Mouse (Mus musculus): ENCODE results near the gene Trpm1. TPM values are rescaled to one million over a fixed set of nuclear protein-coding genes. Genes with fewer than 3 reads are reported as not detected.

The Trpm1 gene
- polyA plus RNA-seq, 1 experiment from 2014 or later: not detected

DNA sequence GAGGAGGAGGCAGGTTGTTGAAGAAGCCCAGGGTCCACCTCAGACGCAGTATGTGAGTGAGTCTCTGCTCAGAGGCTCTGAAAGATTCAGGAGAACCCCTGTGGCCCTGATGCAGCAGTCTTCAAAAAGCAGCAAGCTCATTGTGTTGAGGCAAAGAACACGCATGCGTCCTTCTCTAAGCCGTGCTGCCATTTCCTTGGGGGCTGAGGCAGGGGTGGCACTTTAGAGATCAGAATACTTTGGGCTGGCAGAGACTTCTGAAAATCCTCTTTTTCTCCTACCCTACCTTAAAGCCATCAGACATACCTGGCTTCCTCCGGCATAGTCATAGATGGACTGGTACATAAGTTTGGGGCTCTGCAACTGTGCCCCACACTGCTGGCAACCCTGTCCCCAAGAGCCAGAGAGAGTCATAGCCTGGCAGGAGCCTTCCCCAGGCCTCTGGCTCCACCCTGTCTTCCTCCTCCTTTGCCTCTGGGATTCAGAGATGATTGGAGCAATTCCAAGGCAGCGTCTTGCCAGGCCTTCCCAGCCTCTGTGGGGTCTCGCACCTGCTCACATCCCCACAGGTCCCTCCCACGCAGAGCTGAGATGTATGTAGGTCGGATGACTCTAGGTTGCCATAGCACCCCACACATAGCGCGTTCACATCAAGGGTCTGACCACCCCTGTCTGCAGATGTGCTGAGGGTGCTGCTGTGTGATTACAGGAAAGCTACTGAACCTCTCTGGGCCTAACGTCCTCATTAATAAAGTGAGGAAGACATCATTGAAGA lies 4.8 kb downstream of the Trpm1 start:
- H3K36me3 ChIP-seq (ENCODE audit: inconsistent target): no peaks in the 10 kb centered on the region
- no peak overlapping the region for H3K27ac ChIP-seq
- WGBS (ENCODE audit: missing documents): 92% methylated on average over 12 of the region's 12 CpGs
- H3K4me3 ChIP-seq (ENCODE audit: inconsistent target): no peak overlapping the region
- H3K79me2 ChIP-seq (ENCODE audit: inconsistent target): no peaks in the 10 kb centered on the region

DNA sequence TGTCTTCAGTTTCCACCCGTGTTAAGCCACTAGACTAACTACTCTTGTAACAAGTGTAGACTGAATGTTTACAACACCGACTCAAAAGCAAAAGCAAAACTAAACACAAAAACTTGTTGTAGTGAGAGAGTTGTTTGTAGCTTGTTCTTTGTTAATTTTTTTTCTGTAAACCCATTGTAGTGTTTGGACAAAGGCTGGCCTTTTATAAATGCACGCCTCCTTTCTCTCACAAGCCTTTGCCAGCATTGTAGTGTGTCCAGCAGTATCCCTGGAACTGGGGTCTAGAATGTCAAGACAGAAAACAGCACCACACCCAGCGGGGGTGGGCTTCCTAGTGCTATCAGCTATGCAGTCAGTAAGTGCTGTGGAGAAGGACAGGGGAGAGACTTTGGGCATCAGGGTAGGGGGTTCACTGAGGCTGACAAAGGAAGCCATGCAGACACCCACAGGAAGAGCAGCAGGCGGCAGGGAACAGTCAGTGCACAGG lies 5.5 kb downstream of the Trpm1 start:
- H3K27ac ChIP-seq: no peak overlapping the region
- 76% methylated on average over 5 of the region's 5 CpGs for WGBS (ENCODE audit: missing documents)
- H3K79me2 ChIP-seq (ENCODE audit: inconsistent target): no peaks in the 10 kb centered on the region
- no peaks in the 10 kb centered on the region for H3K36me3 ChIP-seq (ENCODE audit: inconsistent target)
- no peak overlapping the region for H3K4me3 ChIP-seq (ENCODE audit: inconsistent target)

DNA sequence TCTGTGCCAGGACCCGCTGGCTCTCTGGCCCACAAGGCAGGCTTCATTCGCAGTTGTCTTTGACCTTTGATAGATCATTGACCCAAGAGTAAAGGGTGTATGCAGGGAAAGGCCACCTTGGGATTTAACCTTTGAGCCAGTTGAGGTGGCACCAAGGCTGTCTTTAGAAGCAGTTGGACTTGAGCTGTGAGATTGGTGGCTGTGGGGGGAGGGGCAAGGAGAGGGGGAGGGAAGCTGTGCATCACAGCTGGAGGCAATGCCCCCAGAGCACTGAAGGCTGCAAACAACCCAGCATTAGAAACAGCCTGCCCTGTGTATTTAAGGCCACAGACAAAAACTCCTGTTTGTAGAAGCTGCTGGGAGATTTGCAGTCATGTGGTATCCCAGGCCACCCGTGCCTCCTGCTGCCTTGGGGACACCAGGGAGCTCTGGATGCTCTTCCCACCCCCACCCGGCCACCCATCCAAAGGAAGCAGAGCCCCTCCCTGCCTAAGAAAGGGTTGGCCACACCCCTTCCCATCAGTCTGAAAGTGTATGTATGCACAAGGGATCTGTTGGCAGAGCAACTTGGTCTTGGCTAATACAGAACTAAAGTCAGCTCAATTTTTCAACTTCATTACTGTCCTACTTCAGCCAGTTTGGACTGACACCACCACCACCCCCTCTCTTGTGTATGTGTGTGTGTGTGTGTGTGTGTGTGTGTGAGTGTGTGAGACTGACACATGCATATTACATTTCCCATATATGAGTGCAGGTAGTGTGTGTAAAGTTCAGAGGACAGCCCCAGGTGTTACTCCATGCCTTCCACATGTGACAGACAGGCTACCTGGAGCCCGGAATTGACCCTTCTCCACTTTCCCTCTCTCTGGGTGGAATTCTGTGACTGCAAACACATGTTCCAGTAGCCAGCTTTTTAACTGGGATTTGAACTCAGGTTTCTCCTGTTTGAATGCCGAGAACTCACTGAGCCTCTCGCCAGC lies 6.3 kb downstream of the Trpm1 start:
- 90% methylated on average over 6 of the region's 7 CpGs for WGBS (ENCODE audit: missing documents)
- no peak overlapping the region for H3K27ac ChIP-seq
- no peaks in the 10 kb centered on the region for H3K79me2 ChIP-seq (ENCODE audit: inconsistent target)
- H3K36me3 ChIP-seq (ENCODE audit: inconsistent target): no peaks in the 10 kb centered on the region
- no peak overlapping the region for H3K4me3 ChIP-seq (ENCODE audit: inconsistent target)

DNA sequence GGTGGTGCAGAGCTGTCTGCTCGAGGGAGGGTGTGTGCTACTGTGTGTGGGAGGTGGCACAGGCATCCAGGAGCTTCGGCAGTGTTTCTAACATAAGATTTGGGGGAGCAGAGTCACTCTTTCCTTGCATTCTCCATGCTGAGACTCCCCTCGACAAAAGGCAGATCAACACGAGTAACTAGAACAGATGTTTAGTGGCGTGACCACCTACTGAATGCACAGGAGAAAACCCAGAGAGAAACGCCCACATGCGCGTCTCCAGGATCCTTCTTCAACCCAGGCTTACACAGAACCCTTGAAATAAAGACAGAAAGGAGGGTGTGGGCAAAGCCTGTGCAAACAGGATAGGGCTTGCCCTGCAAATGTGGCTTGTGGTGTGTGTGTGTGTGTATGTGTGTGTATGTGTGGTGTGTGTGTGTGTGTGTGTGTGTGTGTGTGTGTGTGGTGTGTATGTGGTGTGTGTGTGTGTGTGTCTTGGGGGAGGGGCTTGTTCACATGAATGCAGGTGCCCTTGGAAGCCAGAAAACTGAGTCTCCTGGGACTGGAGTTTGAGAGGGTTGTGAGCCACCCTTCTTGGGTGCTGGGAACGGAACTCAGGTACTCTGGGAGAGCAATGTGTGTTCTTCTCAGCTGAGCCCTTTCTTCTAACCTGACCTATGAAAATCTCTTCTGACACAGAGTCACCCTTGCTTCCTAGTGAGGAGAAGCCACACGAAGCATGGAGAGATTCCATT lies 7.3 kb downstream of the Trpm1 start:
- Histone ChIP-seq H3K79me2 (ENCODE audit: inconsistent target) (no peaks in the 10 kb centered on the region), H3K27ac (no peak overlapping the region), H3K4me3 (ENCODE audit: inconsistent target) (no peak overlapping the region), H3K36me3 (ENCODE audit: inconsistent target) (no peaks in the 10 kb centered on the region)
- 71% methylated on average over 9 of the region's 10 CpGs for WGBS (ENCODE audit: missing documents)

DNA sequence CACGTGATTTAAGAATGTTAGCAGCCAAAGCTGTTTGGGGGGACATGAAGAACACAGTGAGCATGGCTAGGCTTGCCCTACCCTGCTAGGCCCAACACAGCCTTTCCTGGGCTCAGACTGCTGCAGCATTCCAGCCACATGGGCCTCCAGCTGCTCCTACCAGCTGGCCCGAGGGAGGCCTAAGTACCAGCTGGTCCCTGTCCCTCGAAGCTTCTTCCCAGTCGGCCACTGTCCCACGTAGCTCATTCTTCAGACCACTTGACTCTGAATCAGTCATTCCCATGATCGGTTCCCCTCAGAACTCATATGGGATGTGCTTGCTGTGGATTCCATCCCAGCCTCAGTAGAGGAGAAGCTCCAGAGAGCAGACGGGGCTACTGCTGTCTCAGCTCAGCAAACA lies 8.4 kb downstream of the Trpm1 start:
- Histone ChIP-seq H3K36me3 (ENCODE audit: inconsistent target) (no peaks in the 10 kb centered on the region), H3K27ac (no peak overlapping the region), H3K4me3 (ENCODE audit: inconsistent target) (no peak overlapping the region), H3K79me2 (ENCODE audit: inconsistent target) (no peaks in the 10 kb centered on the region)
- 91% methylated on average over 7 of the region's 7 CpGs for WGBS (ENCODE audit: missing documents)

DNA sequence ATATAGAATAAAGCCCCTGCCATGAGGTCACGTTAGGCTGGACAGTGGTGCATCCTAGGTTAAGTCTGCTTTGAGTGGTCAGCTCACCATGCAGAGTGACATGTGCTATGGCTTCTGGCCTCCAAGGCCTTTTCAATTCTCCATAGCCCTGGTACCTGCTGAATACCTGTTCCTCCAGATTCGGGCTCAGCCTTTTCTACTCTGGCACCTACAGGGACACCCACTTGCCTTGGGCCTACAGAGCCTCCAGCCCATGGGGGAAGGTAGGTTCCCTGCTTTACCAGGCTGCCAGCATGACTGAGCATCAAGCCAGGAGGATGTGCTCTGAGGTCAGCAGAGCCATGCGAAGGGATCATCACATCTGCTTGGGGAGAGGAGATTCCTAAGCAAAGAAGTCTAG lies 9.5 kb downstream of the Trpm1 start:
- WGBS (ENCODE audit: missing documents): 86% methylated on average over 3 of the region's 3 CpGs
- no peaks in the 10 kb centered on the region for H3K79me2 ChIP-seq (ENCODE audit: inconsistent target)
- H3K4me3 ChIP-seq (ENCODE audit: inconsistent target): no peak overlapping the region
- no peaks in the 10 kb centered on the region for H3K36me3 ChIP-seq (ENCODE audit: inconsistent target)
- H3K27ac ChIP-seq: no peak overlapping the region

DNA sequence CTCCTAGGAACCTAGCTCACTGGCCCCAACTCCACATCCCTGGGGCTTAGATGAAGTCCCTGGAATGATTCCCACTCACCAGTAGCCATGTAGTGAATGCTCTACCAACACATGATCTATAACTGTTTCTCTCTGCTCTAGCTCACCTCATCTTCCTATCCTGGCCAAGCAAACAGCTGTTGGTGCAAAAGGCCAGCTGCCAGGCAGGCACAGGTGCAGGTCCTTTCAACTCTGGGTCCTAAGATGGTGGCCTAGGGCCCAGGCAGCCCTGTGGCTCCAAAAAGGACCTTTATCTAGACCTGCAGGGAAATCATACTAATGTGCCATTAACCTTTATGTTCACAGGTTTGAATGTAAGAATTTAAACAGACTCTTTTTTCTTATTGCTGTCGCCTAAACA lies 10.3 kb downstream of the Trpm1 start:
- WGBS (ENCODE audit: missing documents): 100% methylated on average over 1 of the region's 1 CpGs
- H3K36me3 ChIP-seq (ENCODE audit: inconsistent target): no peaks in the 10 kb centered on the region
- no peak overlapping the region for H3K4me3 ChIP-seq (ENCODE audit: inconsistent target)
- no peaks in the 10 kb centered on the region for H3K79me2 ChIP-seq (ENCODE audit: inconsistent target)
- H3K27ac ChIP-seq: no peak overlapping the region

DNA sequence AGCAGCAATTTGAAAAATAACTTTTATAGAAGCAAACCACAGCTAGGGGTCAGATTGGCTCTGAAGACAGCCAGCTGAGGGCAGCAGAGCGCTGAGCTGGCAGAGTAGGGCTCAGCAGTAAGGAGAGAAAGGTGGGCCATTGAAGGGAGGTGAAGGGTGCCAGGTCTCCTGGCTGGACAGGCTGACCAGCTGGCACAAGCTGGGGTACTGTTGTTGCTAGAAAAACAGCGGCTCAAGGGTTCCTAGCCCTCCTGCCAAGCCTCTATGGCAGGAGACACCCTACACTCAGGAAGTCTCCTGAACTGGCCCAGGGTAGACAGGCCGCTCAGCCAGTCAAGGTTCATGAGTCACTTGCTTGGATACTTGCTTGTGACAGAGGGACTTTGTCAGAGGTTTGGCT lies 11.4 kb downstream of the Trpm1 start:
- Histone ChIP-seq H3K4me3 (ENCODE audit: inconsistent target) (no peak overlapping the region), H3K27ac (no peak overlapping the region), H3K36me3 (ENCODE audit: inconsistent target) (no peaks in the 10 kb centered on the region), H3K79me2 (ENCODE audit: inconsistent target) (no peaks in the 10 kb centered on the region)
- WGBS (ENCODE audit: missing documents): 71% methylated on average over 3 of the region's 3 CpGs

DNA sequence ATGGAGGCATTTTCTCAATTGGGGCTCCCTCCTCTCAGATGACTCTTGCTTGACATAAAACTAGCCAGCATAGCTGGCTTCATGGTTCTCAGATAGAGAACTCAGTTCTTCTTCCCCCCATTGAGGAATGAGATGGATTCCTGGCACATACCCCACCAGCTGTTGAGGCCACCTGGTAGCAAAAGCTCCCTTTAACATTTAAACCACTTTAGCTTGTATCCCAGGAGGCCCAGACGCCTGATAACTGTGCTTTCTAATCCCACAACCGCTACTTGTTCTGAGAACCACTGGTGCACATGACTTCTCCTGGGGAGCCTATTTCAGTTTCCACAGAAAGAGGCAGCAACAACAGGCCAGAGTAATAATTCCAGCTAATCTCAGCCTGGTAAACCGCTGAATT lies 12.4 kb downstream of the Trpm1 start:
- Histone ChIP-seq H3K27ac (no peak overlapping the region), H3K4me3 (ENCODE audit: inconsistent target) (no peak overlapping the region), H3K36me3 (ENCODE audit: inconsistent target) (no peaks in the 10 kb centered on the region), H3K79me2 (ENCODE audit: inconsistent target) (no peaks in the 10 kb centered on the region)
- WGBS (ENCODE audit: missing documents): 94% methylated on average over 3 of the region's 3 CpGs

DNA sequence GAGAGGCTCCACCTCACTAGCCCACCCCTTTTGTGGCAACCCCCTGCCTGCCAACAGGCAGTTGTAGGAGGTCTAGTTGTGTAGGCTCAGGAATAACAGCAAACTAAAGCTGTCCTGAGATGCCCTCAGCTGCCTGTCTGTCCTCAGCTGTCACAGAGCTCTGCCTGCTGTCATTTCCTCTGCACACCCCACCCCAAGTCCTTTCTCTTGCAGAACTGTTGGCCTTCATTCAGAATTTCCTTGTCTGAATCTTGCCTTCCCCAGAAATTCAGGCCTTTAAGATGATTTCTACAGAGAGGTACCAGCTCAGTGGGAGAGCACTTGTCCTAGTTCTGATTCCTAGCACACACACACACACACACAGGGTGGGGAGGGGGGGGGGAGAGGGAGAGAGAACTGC lies 13.1 kb downstream of the Trpm1 start:
- Histone ChIP-seq H3K79me2 (ENCODE audit: inconsistent target) (no peaks in the 10 kb centered on the region), H3K36me3 (ENCODE audit: inconsistent target) (no peaks in the 10 kb centered on the region), H3K27ac (no peak overlapping the region), H3K4me3 (ENCODE audit: inconsistent target) (no peak overlapping the region)

DNA sequence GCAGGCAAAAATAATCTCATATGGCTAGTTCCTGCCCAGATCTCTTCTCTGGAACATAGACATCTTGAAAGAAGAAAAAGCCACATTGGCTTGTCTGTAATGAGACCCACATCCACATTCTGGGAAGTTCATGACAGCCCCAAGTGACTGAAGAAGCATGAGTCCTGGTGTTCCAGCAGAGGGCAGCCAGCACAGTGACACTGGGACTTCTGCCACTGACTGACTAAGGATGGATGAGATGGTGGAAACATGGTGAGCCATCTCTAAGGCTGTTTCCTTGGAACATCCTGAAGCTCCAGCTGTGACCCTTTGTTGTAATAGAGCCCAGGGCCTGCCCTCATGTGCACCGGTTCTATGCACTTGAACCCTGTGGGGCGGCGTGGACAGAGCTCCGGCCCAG lies 25.7 kb downstream of the Trpm1 start:
- 86% methylated on average over 4 of the region's 4 CpGs for WGBS (ENCODE audit: missing documents)
- no peaks in the 10 kb centered on the region for H3K79me2 ChIP-seq (ENCODE audit: inconsistent target)
- no peak overlapping the region for H3K4me3 ChIP-seq (ENCODE audit: inconsistent target)
- no peaks in the 10 kb centered on the region for H3K36me3 ChIP-seq (ENCODE audit: inconsistent target)
- no peak overlapping the region for H3K27ac ChIP-seq

DNA sequence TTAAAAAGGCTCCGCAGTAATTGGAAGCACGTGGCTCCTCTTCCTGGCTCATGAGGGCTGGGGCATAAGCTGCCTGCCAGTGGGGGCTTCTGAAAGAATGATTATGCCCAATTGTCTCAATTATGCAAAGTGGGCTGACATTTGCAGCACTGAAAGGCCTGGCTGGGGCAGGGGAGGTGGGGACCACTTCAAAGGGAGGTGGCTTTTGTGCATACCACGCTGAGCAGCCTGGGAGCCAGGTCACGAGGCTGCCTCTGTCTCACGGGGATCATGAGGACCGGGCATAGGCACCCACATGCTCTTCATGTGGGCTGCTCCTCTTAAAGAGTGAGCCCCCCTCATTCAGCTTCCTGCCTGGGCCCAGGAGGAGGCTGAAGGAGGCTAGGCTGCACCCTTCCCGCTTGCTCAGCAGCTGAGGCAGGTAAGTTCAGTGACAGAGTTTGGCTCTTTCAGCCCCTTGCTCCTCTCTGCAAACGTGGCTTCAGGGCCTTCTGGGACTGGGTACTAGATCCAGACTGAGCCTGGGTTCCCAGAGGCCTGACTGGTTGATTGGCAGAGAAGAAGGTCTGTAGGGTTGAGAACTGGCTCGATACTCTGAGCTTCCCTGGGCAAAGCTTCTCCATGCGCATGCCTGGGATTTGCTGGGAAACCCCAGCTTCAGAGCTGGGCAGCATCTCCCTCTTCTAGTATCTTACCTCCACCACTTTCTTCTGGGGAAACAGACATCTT lies 31.7 kb downstream of the Trpm1 start:
- Histone ChIP-seq H3K4me3 (ENCODE audit: inconsistent target) (no peak overlapping the region), H3K79me2 (ENCODE audit: inconsistent target) (no peaks in the 10 kb centered on the region), H3K36me3 (ENCODE audit: inconsistent target) (no peaks in the 10 kb centered on the region), H3K27ac (no peak overlapping the region)
- WGBS (ENCODE audit: missing documents): 83% methylated on average over 10 of the region's 10 CpGs

DNA sequence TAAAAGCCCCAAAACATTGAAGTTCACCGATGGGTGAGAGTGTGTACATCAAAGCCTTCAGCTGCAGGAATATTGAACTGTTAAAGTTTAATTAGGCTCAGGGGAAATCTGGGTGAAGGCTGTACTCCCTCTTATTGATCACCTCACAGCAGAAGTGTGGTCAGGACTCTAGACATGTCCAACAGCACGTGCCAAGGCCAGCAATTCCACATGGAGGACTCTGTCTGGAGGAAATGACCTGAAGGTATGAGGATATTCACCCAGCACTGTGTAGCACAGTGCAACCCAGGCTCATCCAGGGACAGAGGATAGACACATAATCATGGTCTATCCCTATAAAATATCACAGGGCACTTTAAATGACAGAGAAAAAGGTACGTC lies 32.3 kb downstream of the Trpm1 start:
- H3K36me3 ChIP-seq (ENCODE audit: inconsistent target): no peaks in the 10 kb centered on the region
- H3K27ac ChIP-seq: no peak overlapping the region
- 97% methylated on average over 3 of the region's 3 CpGs for WGBS (ENCODE audit: missing documents)
- no peak overlapping the region for H3K4me3 ChIP-seq (ENCODE audit: inconsistent target)
- no peaks in the 10 kb centered on the region for H3K79me2 ChIP-seq (ENCODE audit: inconsistent target)

DNA sequence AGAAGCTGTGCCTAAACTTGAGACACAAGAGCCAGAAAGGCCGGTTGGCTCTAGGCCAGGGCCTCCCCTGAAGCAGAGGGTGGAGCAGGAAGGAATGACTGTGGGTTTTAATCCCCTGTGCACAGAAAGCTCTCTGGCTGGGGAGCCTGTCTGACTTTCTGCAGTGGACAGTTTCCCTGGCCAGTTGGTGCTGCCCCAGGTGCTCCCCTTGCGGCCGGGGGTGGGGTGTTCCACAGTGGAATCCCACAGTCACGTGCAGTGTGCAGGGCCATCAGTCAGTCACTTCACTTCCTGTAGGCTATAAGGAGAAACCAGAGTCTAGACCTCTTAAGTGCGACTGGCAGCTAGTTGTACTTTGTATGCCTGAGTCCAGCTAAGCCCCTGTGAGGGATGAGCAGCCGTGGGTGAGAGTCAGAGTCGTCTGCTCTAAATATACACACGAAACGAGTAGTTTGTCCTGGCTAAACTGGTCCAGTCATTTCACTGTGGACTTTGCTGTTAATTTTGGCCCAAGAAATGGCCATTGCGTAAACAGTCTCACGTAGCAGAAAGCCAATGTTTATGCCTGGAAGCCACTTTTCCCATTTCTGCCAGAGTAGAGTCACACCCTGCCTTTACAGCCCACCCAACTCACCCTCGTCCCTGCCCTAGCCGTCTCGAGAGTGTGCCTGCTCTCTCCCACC lies 38.8 kb downstream of the Trpm1 start:
- H3K36me3 ChIP-seq (ENCODE audit: inconsistent target): no peaks in the 10 kb centered on the region
- WGBS (ENCODE audit: missing documents): 50% methylated on average over 13 of the region's 14 CpGs
- no peak overlapping the region for H3K4me3 ChIP-seq (ENCODE audit: inconsistent target)
- no peaks in the 10 kb centered on the region for H3K79me2 ChIP-seq (ENCODE audit: inconsistent target)
- no peak overlapping the region for H3K27ac ChIP-seq

All from macrophage (primary cell).